Mouse (Mus musculus): ENCODE data around the gene Stk16. TPM values are rescaled to one million over a fixed set of nuclear protein-coding genes. Genes with fewer than 3 reads are reported as not detected.

The Stk16 gene
- total and polyA plus RNA-seq, 3 experiments: 72.6 to 114 (median 78.2) TPM

- Histone ChIP-seq H3K27me3 (ENCODE audit: insufficient read depth, low read length) (peaks cover 2% of the 10 kb centered on the region; the same call in 1 of the 2 replicates), H3K36me3 (replicated peaks) (peaks cover 25% of the 10 kb centered on the region), H3K4me1 (ENCODE audit: insufficient read depth, low read depth, low read length) (peaks cover 42% of the 10 kb centered on the region), H3K4me3 (ENCODE audit: low read depth, low read length) (no peak overlapping the region), H3K9me3 (replicated peaks) (no peaks in the 10 kb centered on the region)
- ATAC-seq (ENCODE audit: extremely low read depth, insufficient number of reproducible peaks, low FRiP score, poor library complexity, severe bottlenecking) (no peak), DNase-seq (ENCODE audit: low spot score) (no peak)
- TF ChIP-seq CTCF (IDR thresholded peaks at IDR 0.05; ENCODE audit: low read depth, low read length): no peak
- no peak for TF ChIP-seq GATA2 (IDR thresholded peaks at IDR 0.05; ENCODE audit: borderline replicate concordance, low read depth, low read length)
- TF ChIP-seq POLR2AphosphoS5 (IDR thresholded peaks at IDR 0.05; ENCODE audit: insufficient replicate concordance, low read depth, low read length): no peak
- no peak for TF ChIP-seq GATA1 (IDR thresholded peaks at IDR 0.05; ENCODE audit: borderline replicate concordance, low read length)
- no peak for TF ChIP-seq TAL1 (conservative IDR thresholded peaks at IDR 0.05; ENCODE audit: low read depth, low read length)
Observed at GRCm38 (mm10) chr1:75247071-75247930, 36.7 kb downstream of the Stk16 start.

- Histone ChIP-seq H3K27me3 (ENCODE audit: insufficient read depth, low read length) (peaks cover 2% of the 10 kb centered on the region; the same call in 1 of the 2 replicates), H3K4me1 (ENCODE audit: insufficient read depth, low read depth, low read length) (peaks cover 49% of the 10 kb centered on the region), H3K9me3 (replicated peaks) (no peaks in the 10 kb centered on the region), H3K4me3 (ENCODE audit: low read depth, low read length) (no peak overlapping the region), H3K36me3 (replicated peaks) (peaks cover 20% of the 10 kb centered on the region)
- ATAC-seq (ENCODE audit: extremely low read depth, insufficient number of reproducible peaks, low FRiP score, poor library complexity, severe bottlenecking): no peak
- TF ChIP-seq GATA1 (IDR thresholded peaks at IDR 0.05; ENCODE audit: borderline replicate concordance, low read length) (no peak), TAL1 (conservative IDR thresholded peaks at IDR 0.05; ENCODE audit: low read depth, low read length) (no peak), GATA2 (IDR thresholded peaks at IDR 0.05; ENCODE audit: borderline replicate concordance, low read depth, low read length) (no peak), CTCF (IDR thresholded peaks at IDR 0.05; ENCODE audit: low read depth, low read length) (no peak), POLR2AphosphoS5 (IDR thresholded peaks at IDR 0.05; ENCODE audit: insufficient replicate concordance, low read depth, low read length) (no peak)
- no peak for DNase-seq (ENCODE audit: low spot score)
Observed at GRCm38 (mm10) chr1:75248041-75248772, 37.6 kb downstream of the Stk16 start.

GRCm38 (mm10) chr1:75250498-75250897 is 39.9 kb downstream of the Stk16 start:
- Histone ChIP-seq H3K36me3 (replicated peaks) (peaks cover 2% of the 10 kb centered on the region), H3K4me3 (ENCODE audit: low read depth, low read length) (no peak overlapping the region), H3K9me3 (replicated peaks) (no peaks in the 10 kb centered on the region), H3K27me3 (ENCODE audit: insufficient read depth, low read length) (peaks cover 4% of the 10 kb centered on the region; the same call in 1 of the 2 replicates), H3K4me1 (ENCODE audit: insufficient read depth, low read depth, low read length) (peaks cover 55% of the 10 kb centered on the region)
- TF ChIP-seq POLR2AphosphoS5 (IDR thresholded peaks at IDR 0.05; ENCODE audit: insufficient replicate concordance, low read depth, low read length): no peak
- TF ChIP-seq CTCF (IDR thresholded peaks at IDR 0.05; ENCODE audit: low read depth, low read length): no peak
- no peak for TF ChIP-seq GATA2 (IDR thresholded peaks at IDR 0.05; ENCODE audit: borderline replicate concordance, low read depth, low read length)
- no peak for TF ChIP-seq GATA1 (IDR thresholded peaks at IDR 0.05; ENCODE audit: borderline replicate concordance, low read length)
- TF ChIP-seq TAL1 (conservative IDR thresholded peaks at IDR 0.05; ENCODE audit: low read depth, low read length): no peak
- no peak for DNase-seq (ENCODE audit: low spot score)
- ATAC-seq (ENCODE audit: extremely low read depth, insufficient number of reproducible peaks, low FRiP score, poor library complexity, severe bottlenecking): no peak

- Histone ChIP-seq H3K4me3 (ENCODE audit: low read depth, low read length) (peak overlapping the region; percentile 63; the same call in 1 of the 2 replicates), H3K4me1 (ENCODE audit: insufficient read depth, low read depth, low read length) (peaks cover 63% of the 10 kb centered on the region)
- DNase-seq (ENCODE audit: low spot score): peak; percentile 90
Observed at GRCm38 (mm10) chr1:75251112-75251970, 40.7 kb downstream of the Stk16 start.

GRCm38 (mm10) chr1:75252308-75252707 is 41.7 kb downstream of the Stk16 start:
- no peak for TF ChIP-seq CTCF (IDR thresholded peaks at IDR 0.05; ENCODE audit: low read depth, low read length)
- TF ChIP-seq GATA2 (IDR thresholded peaks at IDR 0.05; ENCODE audit: borderline replicate concordance, low read depth, low read length): no peak
- no peak for TF ChIP-seq TAL1 (conservative IDR thresholded peaks at IDR 0.05; ENCODE audit: low read depth, low read length)
- TF ChIP-seq POLR2AphosphoS5 (IDR thresholded peaks at IDR 0.05; ENCODE audit: insufficient replicate concordance, low read depth, low read length): no peak
- no peak for TF ChIP-seq GATA1 (IDR thresholded peaks at IDR 0.05; ENCODE audit: borderline replicate concordance, low read length)
- no peak overlapping the region for H3K4me3 ChIP-seq (ENCODE audit: low read depth, low read length)
- H3K4me1 ChIP-seq (ENCODE audit: insufficient read depth, low read depth, low read length): peaks cover 61% of the 10 kb centered on the region
- no peaks in the 10 kb centered on the region for H3K9me3 ChIP-seq (replicated peaks)
- no peak for DNase-seq (ENCODE audit: low spot score)
- peaks cover 9% of the 10 kb centered on the region; the same call in 1 of the 2 replicates for H3K27me3 ChIP-seq (ENCODE audit: insufficient read depth, low read length)
- ATAC-seq (ENCODE audit: extremely low read depth, insufficient number of reproducible peaks, low FRiP score, poor library complexity, severe bottlenecking): no peak
- no peaks in the 10 kb centered on the region for H3K36me3 ChIP-seq (replicated peaks)

More at GRCm38 (mm10) chr1:75251112-75251970, 40.7 kb downstream of the Stk16 start:
- Histone ChIP-seq H3K27me3 (ENCODE audit: insufficient read depth, low read length) (peaks cover 6% of the 10 kb centered on the region; the same call in 1 of the 2 replicates), H3K9me3 (replicated peaks) (no peaks in the 10 kb centered on the region), H3K36me3 (replicated peaks) (no peaks in the 10 kb centered on the region)
- TF ChIP-seq CTCF (IDR thresholded peaks at IDR 0.05; ENCODE audit: low read depth, low read length) (peak; percentile 94), TAL1 (conservative IDR thresholded peaks at IDR 0.05; ENCODE audit: low read depth, low read length) (no peak), GATA2 (IDR thresholded peaks at IDR 0.05; ENCODE audit: borderline replicate concordance, low read depth, low read length) (no peak)
- ATAC-seq (ENCODE audit: extremely low read depth, insufficient number of reproducible peaks, low FRiP score, poor library complexity, severe bottlenecking): peak; percentile 67; the same call in 1 of the 2 replicates

Data from G1E (cell line).